Mouse (Mus musculus): Measurements from ENCODE around the gene Retreg2. TPM values are rescaled to one million over a fixed set of nuclear protein-coding genes. Genes with fewer than 3 reads are reported as not detected.

Gene Retreg2
- polyA plus RNA-seq, 1 experiment, result 233 TPM

GRCm38 (mm10) chr1:75187126-75187525 lies 44.5 kb downstream of the Retreg2 start:
- Histone ChIP-seq H3K4me1 (ENCODE audit: control insufficient read depth, insufficient read depth, low read length) (0 out of 2 replicates have a peak, but pooled peaks cover 1% of the 10 kb centered on the region), H3K27ac (ENCODE audit: insufficient read depth, low read length) (no peak overlapping the region), H3K4me3 (ENCODE audit: insufficient read depth, low read length) (no peak overlapping the region)
- no peak for TF ChIP-seq CTCF (IDR thresholded peaks at IDR 0.05; ENCODE audit: extremely low read depth, insufficient read depth, low read length)
- no peak for TF ChIP-seq POLR2A (IDR thresholded peaks at IDR 0.05; ENCODE audit: extremely low read depth, insufficient read depth, low read length)

GRCm38 (mm10) chr1:75187914-75188483 lies 45.4 kb downstream of the Retreg2 start:
- Histone ChIP-seq H3K27ac (ENCODE audit: insufficient read depth, low read length) (no peak overlapping the region), H3K4me1 (ENCODE audit: control insufficient read depth, insufficient read depth, low read length) (peaks cover 1% of the 10 kb centered on the region; the same call in 1 of the 2 replicates), H3K4me3 (ENCODE audit: insufficient read depth, low read length) (no peak overlapping the region)
- TF ChIP-seq POLR2A (IDR thresholded peaks at IDR 0.05; ENCODE audit: extremely low read depth, insufficient read depth, low read length) (no peak), CTCF (IDR thresholded peaks at IDR 0.05; ENCODE audit: extremely low read depth, insufficient read depth, low read length) (no peak)

GRCm38 (mm10) chr1:75190577-75190976 lies 48.0 kb downstream of the Retreg2 start:
- no peak for TF ChIP-seq POLR2A (IDR thresholded peaks at IDR 0.05; ENCODE audit: extremely low read depth, insufficient read depth, low read length)
- no peak for TF ChIP-seq CTCF (IDR thresholded peaks at IDR 0.05; ENCODE audit: extremely low read depth, insufficient read depth, low read length)
- Histone ChIP-seq H3K4me3 (ENCODE audit: insufficient read depth, low read length) (peak overlapping the region; percentile 93; the same call in 1 of the 2 replicates), H3K4me1 (ENCODE audit: control insufficient read depth, insufficient read depth, low read length) (peaks cover 3% of the 10 kb centered on the region; the same call in 1 of the 2 replicates), H3K27ac (ENCODE audit: insufficient read depth, low read length) (no peak overlapping the region)

GRCm38 (mm10) chr1:75191258-75191621 lies 48.7 kb downstream of the Retreg2 start:
- 0 out of 2 replicates have a peak overlapping the region, but pooled peaks have one; percentile 58 for H3K27ac ChIP-seq (ENCODE audit: insufficient read depth, low read length)
- H3K4me1 ChIP-seq (ENCODE audit: control insufficient read depth, insufficient read depth, low read length), result peaks cover 3% of the 10 kb centered on the region; the same call in 1 of the 2 replicates
- peak overlapping the region; percentile 93 for H3K4me3 ChIP-seq (ENCODE audit: insufficient read depth, low read length)
- TF ChIP-seq POLR2A (IDR thresholded peaks at IDR 0.05; ENCODE audit: extremely low read depth, insufficient read depth, low read length) (no peak), CTCF (IDR thresholded peaks at IDR 0.05; ENCODE audit: extremely low read depth, insufficient read depth, low read length) (no peak)

GRCm38 (mm10) chr1:75191622-75192402 lies 49.2 kb downstream of the Retreg2 start, which contains the start of the genes Ankzf1 and Atg9a:
TSS of gene Ankzf1 (plus strand) at chr1:75192151.
TSS of gene Atg9a (minus strand) at chr1:75192196.
- TF ChIP-seq CTCF (IDR thresholded peaks at IDR 0.05; ENCODE audit: extremely low read depth, insufficient read depth, low read length), result no peak
- TF ChIP-seq POLR2A (IDR thresholded peaks at IDR 0.05; ENCODE audit: extremely low read depth, insufficient read depth, low read length), result peak; percentile 80
- Histone ChIP-seq H3K4me3 (ENCODE audit: insufficient read depth, low read length) (peak within 1 kb of the TSS; percentile 93), H3K27ac (ENCODE audit: insufficient read depth, low read length) (peak within 1 kb of the TSS; percentile 85), H3K4me1 (ENCODE audit: control insufficient read depth, insufficient read depth, low read length) (peaks cover 3% of the 10 kb centered on the region; the same call in 1 of the 2 replicates)

- Histone ChIP-seq H3K27ac (ENCODE audit: insufficient read depth, low read length) (peak overlapping the region; percentile 85), H3K4me3 (ENCODE audit: insufficient read depth, low read length) (peak overlapping the region; percentile 93), H3K4me1 (ENCODE audit: control insufficient read depth, insufficient read depth, low read length) (peaks cover 3% of the 10 kb centered on the region; the same call in 1 of the 2 replicates)
- no peak for TF ChIP-seq CTCF (IDR thresholded peaks at IDR 0.05; ENCODE audit: extremely low read depth, insufficient read depth, low read length)
- TF ChIP-seq POLR2A (IDR thresholded peaks at IDR 0.05; ENCODE audit: extremely low read depth, insufficient read depth, low read length), result peak; percentile 14; the same call in 1 of the 2 replicates
Observed at GRCm38 (mm10) chr1:75192452-75192851, 49.9 kb downstream of the Retreg2 start.

Other genes with a start within 250 kb of the Retreg2 start
- gene Cryba2, start 249.6 kb upstream of the Retreg2 start, polyA plus RNA-seq (2012; rRNA removed), result 0.66 and 1.4 TPM in 2 replicates
- gene Cfap65, start 207.2 kb upstream of the Retreg2 start, polyA plus RNA-seq (2012; rRNA removed), result 8.9 and 10.6 TPM in 2 replicates
- gene Ihh, start 191.1 kb upstream of the Retreg2 start, polyA plus RNA-seq (2012; rRNA removed), result 0.34 and 0.46 TPM in 2 replicates
- 2.0 and 2.2 TPM in 2 replicates for gene Nhej1, start 17.6 kb upstream of the Retreg2 start, polyA plus RNA-seq (2012; rRNA removed)
- gene Slc23a3, start 8.9 kb upstream of the Retreg2 start, polyA plus RNA-seq (2012; rRNA removed), result 1.7 and 1.9 TPM in 2 replicates
- 36.9 TPM in 2 replicates for gene Cnppd1, start 67 bp upstream of the Retreg2 start, polyA plus RNA-seq (2012; rRNA removed)
- 64.3 and 64.9 TPM in 2 replicates for gene Zfand2b, start 25.9 kb downstream of the Retreg2 start, polyA plus RNA-seq (2012; rRNA removed)
- gene Abcb6, start 37.6 kb downstream of the Retreg2 start, polyA plus RNA-seq (2012; rRNA removed), result 23.8 and 25.7 TPM in 2 replicates
- 47.4 and 54.1 TPM in 2 replicates for gene Ankzf1, start 49.4 kb downstream of the Retreg2 start, polyA plus RNA-seq (2012; rRNA removed)
- 124 and 129 TPM in 2 replicates for gene Atg9a, start 49.4 kb downstream of the Retreg2 start, polyA plus RNA-seq (2012; rRNA removed)
- 20.4 and 21.2 TPM in 2 replicates for gene Glb1l, start 68.0 kb downstream of the Retreg2 start, polyA plus RNA-seq (2012; rRNA removed)
- 159 and 172 TPM in 2 replicates for gene Stk16, start 68.1 kb downstream of the Retreg2 start, polyA plus RNA-seq (2012; rRNA removed)
- 345 and 362 TPM in 2 replicates for gene Tuba4a, start 77.1 kb downstream of the Retreg2 start, polyA plus RNA-seq (2012; rRNA removed)
- not detected in 2 replicates for gene A630095N17Rik, start 89.3 kb downstream of the Retreg2 start, polyA plus RNA-seq (2012; rRNA removed)
- gene Dnajb2, start 93.6 kb downstream of the Retreg2 start, polyA plus RNA-seq (2012; rRNA removed), result 104 and 115 TPM in 2 replicates
- 405 TPM in 2 replicates for gene Ptprn, start 121.7 kb downstream of the Retreg2 start, polyA plus RNA-seq (2012; rRNA removed)
- 138 and 162 TPM in 2 replicates for gene Resp18, start 135.6 kb downstream of the Retreg2 start, polyA plus RNA-seq (2012; rRNA removed)
- 73.6 and 74.4 TPM in 2 replicates for gene Dnpep, start 175.2 kb downstream of the Retreg2 start, polyA plus RNA-seq (2012; rRNA removed)
- gene Des, start 217.6 kb downstream of the Retreg2 start, polyA plus RNA-seq (2012; rRNA removed), result 3.0 and 3.2 TPM in 2 replicates
- gene Speg, start 232.5 kb downstream of the Retreg2 start, polyA plus RNA-seq (2012; rRNA removed), result 164 and 170 TPM in 2 replicates